Mouse (Mus musculus): ENCODE results near the gene Slco2b1. TPM values are rescaled to one million over a fixed set of nuclear protein-coding genes. Genes with fewer than 3 reads are reported as not detected.
A peak's percentile ranks its signal among the peaks of the same experiment; 100 is the strongest.

The Slco2b1 gene
- polyA plus RNA-seq, 1 experiment, result 8.6 TPM

- H3K27ac ChIP-seq (ENCODE audit: insufficient read depth, low read depth, low read length), result no peak overlapping the region
- H3K4me1 ChIP-seq (ENCODE audit: control insufficient read depth, insufficient read depth, low read length), result no peaks in the 10 kb centered on the region
- no peak overlapping the region for H3K4me3 ChIP-seq (ENCODE audit: insufficient read depth, low read length)
- TF ChIP-seq POLR2A (IDR thresholded peaks at IDR 0.05; ENCODE audit: borderline replicate concordance, low read depth, low read length), result no peak
- no peak for TF ChIP-seq CTCF (IDR thresholded peaks at IDR 0.05; ENCODE audit: low read depth, low read length)
These were observed 78.9 kb downstream of the Slco2b1 start for GRCm38 (mm10) chr7:99632286-99632685.

DNA sequence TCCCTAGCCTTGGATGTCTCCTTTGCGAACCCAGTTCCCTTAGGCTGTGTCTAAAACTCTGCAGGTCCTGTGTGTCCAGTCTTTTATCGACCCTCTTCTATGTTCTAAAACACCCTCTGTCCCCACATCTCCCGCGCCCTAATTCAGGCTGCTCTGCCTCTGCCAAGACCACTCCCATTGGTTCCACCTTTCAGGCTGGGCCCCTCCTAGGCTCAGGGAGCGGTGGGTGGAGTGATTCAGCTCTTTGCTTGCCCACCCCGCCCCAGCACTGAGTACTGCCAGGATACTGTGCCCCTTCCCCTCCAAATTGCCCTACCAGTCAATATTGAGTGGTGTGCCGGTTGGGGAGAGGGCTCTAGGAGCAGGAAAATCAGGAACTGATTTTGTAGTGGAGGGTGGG, 83.8 kb downstream of the Slco2b1 start:
- no peak for TF ChIP-seq POLR2A (IDR thresholded peaks at IDR 0.05; ENCODE audit: borderline replicate concordance, low read depth, low read length)
- no peak for TF ChIP-seq CTCF (IDR thresholded peaks at IDR 0.05; ENCODE audit: low read depth, low read length)

DNA sequence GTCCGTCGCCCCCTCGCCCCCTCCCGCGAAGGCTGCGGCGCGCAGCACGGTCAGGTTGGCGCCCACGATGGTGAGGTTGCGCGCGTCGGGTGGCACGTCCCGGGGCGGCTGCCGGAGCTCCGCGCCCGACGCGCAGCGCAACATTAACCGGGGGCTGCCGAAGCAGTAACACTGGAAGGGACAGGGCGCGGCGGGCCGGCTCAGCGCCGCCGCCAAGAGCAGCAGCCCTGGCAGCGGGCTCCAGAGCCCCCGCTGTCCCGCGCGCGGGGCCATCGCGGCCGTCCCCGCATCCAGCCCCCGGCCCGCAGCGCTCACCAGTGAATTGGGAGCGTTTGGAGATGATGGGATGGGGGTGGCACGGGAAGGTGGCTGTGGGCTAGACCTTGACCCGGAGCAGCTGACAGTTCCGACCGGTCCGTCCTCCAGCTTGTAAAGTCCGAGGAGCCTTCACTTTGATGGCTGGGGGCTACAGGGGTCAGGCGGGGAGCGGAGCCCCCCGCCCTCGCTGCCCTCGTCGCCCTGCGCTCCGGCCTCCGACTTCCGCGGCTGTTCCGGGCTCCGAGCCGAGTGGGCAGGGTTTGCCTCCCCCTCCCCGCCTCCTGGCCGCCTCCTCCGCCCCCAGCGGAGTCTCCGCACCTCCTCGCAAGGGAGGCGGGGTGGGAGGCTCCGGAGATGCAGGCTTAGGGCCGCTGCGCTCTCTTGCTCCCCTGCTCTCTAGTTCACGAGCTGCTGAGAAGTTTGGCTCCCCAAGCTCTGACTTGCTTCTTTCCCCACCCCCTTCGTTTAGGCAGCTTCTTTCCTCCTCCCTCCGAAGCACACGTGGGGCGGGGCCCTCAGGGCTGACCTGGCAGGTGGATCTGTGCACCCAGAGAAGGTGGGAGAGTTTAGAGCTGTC, 84.5 kb downstream of the Slco2b1 start, which contains the start of gene Tpbgl:
Gene Tpbgl, minus strand, starts transcription at position 728 of the 895 bp plus-strand sequence.
- Histone ChIP-seq H3K4me3 (ENCODE audit: insufficient read depth, low read length) (peak within 1 kb of the TSS; percentile 47), H3K27ac (ENCODE audit: insufficient read depth, low read depth, low read length) (no peak within 1 kb of the TSS), H3K4me1 (ENCODE audit: control insufficient read depth, insufficient read depth, low read length) (no peaks in the 10 kb centered on the region)
- TF ChIP-seq CTCF (IDR thresholded peaks at IDR 0.05; ENCODE audit: low read depth, low read length) (no peak), POLR2A (IDR thresholded peaks at IDR 0.05; ENCODE audit: borderline replicate concordance, low read depth, low read length) (no peak)

More for the DNA sequence above, 83.8 kb downstream of the Slco2b1 start:
- H3K4me3 ChIP-seq (ENCODE audit: insufficient read depth, low read length), result no peak overlapping the region
- H3K4me1 ChIP-seq (ENCODE audit: control insufficient read depth, insufficient read depth, low read length), result no peaks in the 10 kb centered on the region
- no peak overlapping the region for H3K27ac ChIP-seq (ENCODE audit: insufficient read depth, low read depth, low read length)

DNA sequence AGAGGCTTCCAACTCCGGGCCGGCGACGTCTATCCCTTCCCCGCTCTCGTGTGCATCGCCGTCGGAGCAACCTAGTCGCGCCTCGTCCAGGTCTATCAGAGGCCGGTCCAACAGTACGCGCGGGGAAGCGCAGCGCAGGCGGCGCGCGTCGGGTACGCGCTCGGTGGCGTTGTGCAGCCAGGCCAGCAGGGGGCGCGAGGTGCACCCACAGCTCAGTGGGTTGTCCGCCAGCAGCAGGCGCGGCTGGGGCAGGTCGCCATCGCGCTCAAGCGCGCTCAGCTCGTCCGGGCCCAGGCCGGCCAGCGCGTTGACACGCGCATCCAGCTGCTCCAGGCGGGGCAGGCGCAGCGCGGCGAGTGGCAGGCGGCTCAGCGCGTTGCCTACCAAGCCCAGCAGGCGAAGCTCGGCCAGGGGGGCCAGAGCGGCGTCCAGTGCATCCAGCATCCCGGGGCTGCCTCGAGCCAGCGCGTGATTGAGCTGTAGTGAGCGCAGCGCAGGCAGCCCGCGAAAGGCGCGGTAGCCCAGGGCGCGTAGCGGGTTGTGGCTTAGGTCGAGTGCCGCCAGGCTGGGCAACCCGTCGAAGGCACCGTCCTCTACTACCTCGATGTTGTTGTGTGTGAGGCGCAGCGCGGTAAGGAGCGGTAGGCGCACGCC, 85.3 kb downstream of the Slco2b1 start:
- Histone ChIP-seq H3K27ac (ENCODE audit: insufficient read depth, low read depth, low read length) (no peak overlapping the region), H3K4me3 (ENCODE audit: insufficient read depth, low read length) (peak overlapping the region; percentile 47), H3K4me1 (ENCODE audit: control insufficient read depth, insufficient read depth, low read length) (no peaks in the 10 kb centered on the region)
- TF ChIP-seq POLR2A (IDR thresholded peaks at IDR 0.05; ENCODE audit: borderline replicate concordance, low read depth, low read length) (no peak), CTCF (IDR thresholded peaks at IDR 0.05; ENCODE audit: low read depth, low read length) (peak; percentile 42)

GRCm38 (mm10) chr7:99618860-99619259, 92.3 kb downstream of the Slco2b1 start:
- no peaks in the 10 kb centered on the region for H3K4me1 ChIP-seq (ENCODE audit: control insufficient read depth, insufficient read depth, low read length)
- H3K27ac ChIP-seq (ENCODE audit: insufficient read depth, low read depth, low read length), result no peak overlapping the region
- H3K4me3 ChIP-seq (ENCODE audit: insufficient read depth, low read length), result no peak overlapping the region
- peak; percentile 53; the same call in 1 of the 2 replicates for TF ChIP-seq CTCF (IDR thresholded peaks at IDR 0.05; ENCODE audit: low read depth, low read length)
- TF ChIP-seq POLR2A (IDR thresholded peaks at IDR 0.05; ENCODE audit: borderline replicate concordance, low read depth, low read length), result no peak

DNA sequence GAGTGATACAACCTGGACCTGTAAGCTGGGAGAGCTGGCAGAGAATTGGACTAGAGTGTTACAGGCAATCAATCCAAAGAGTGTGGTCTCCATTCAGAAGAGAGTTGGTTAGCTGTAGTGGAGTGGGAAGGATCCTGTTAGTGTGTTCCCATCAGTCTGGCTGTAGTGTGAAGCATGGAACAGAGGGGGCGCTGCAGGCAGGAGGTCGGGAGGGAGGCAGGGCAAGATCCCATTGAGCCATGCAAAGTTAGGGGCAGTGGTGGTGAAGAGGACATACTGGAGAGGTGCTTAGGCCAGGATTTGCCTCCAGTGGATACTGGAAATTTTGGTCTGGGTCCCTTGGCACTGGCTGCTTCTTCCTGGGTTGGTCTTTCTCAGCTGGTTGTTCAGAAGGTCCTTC, 92.9 kb downstream of the Slco2b1 start:
- no peak overlapping the region for H3K4me3 ChIP-seq (ENCODE audit: insufficient read depth, low read length)
- no peak overlapping the region for H3K27ac ChIP-seq (ENCODE audit: insufficient read depth, low read depth, low read length)
- TF ChIP-seq CTCF (IDR thresholded peaks at IDR 0.05; ENCODE audit: low read depth, low read length) (no peak), POLR2A (IDR thresholded peaks at IDR 0.05; ENCODE audit: borderline replicate concordance, low read depth, low read length) (no peak)
- no peaks in the 10 kb centered on the region for H3K4me1 ChIP-seq (ENCODE audit: control insufficient read depth, insufficient read depth, low read length)

Other genes with a start within 250 kb of the Slco2b1 start
- gene Klhl35, start 245.3 kb downstream of the Slco2b1 start, polyA plus RNA-seq (2012; ENCODE audit: insufficient read depth, insufficient read length, missing spikeins), result 0.63 TPM in 1 of 2 replicates, not detected in the other
- gene Rps3, start 227.6 kb downstream of the Slco2b1 start, polyA plus RNA-seq (2012; ENCODE audit: insufficient read depth, insufficient read length, missing spikeins), result 1,023 and 1,161 TPM in 2 replicates
- 127 and 135 TPM in 2 replicates for gene Arrb1, start 175.9 kb downstream of the Slco2b1 start, polyA plus RNA-seq (2012; ENCODE audit: insufficient read depth, insufficient read length, missing spikeins)
- gene Tpbgl, start 84.2 kb downstream of the Slco2b1 start, polyA plus RNA-seq (2012; ENCODE audit: insufficient read depth, insufficient read length, missing spikeins), result 0.61 and 0.78 TPM in 2 replicates
- gene Olfr520, start 18.9 kb upstream of the Slco2b1 start, polyA plus RNA-seq (2012; ENCODE audit: insufficient read depth, insufficient read length, missing spikeins), result not detected in 2 replicates
- not detected in 2 replicates for gene Olfr521, start 52.2 kb upstream of the Slco2b1 start, polyA plus RNA-seq (2012; ENCODE audit: insufficient read depth, insufficient read length, missing spikeins)
- gene Neu3, start 117.1 kb upstream of the Slco2b1 start, polyA plus RNA-seq (2012; ENCODE audit: insufficient read depth, insufficient read length, missing spikeins), result 1.2 and 1.6 TPM in 2 replicates
- gene Xrra1, start 147.8 kb upstream of the Slco2b1 start, polyA plus RNA-seq (2012; ENCODE audit: insufficient read depth, insufficient read length, missing spikeins), result not detected in 2 replicates
- 127 and 130 TPM in 2 replicates for gene Spcs2, start 152.1 kb upstream of the Slco2b1 start, polyA plus RNA-seq (2012; ENCODE audit: insufficient read depth, insufficient read length, missing spikeins)